Mouse (Mus musculus): Measurements from ENCODE around the gene Slc9a5. TPM values are rescaled to one million over a fixed set of nuclear protein-coding genes. Genes with fewer than 3 reads are reported as not detected.

Slc9a5 gene
- total RNA-seq, 2 experiments from 2014 or later, result 1.7 TPM

- intact Hi-C loops (cut with DNase I), result loop anchor here (2.0 kb wide), 2 partner anchors 21 to 27 kb away; partner anchors contain the start of gene Fhod1
- no peak for DNase-seq
Measured at GRCm38 (mm10) chr8:105325641-105326093, 23.0 kb upstream of the Slc9a5 start.

DNA sequence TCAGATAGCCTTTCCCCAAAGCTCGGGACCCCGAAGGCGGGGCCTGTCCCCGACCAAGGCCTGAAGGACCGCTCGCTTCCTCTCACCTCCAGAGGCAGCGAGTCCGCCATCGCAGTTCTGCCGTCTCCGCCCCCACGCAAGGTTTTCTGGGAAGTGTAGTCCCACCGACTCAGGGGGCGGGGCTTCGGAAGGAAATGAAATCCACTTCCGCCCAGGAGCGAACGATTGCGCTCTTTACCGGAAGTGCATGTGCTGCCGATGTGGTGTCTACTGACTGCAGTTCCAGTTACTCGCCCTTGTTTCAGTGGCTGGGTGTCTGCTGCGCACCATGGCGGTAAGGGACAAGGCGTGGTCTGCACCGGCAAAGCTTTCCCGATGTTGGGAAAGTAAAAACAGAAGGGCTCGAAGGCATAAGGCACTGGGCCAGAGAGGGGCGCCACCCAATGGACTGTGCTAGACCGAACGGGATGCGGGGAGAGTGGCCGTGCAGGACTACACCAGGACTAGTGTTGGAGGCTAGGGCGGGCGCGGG lies 22.4 kb upstream of the Slc9a5 start, which contains the start of the genes Lrrc29 and Tmem208:
TSS of gene Lrrc29 (minus strand) at position 138 of the 532 bp plus-strand sequence.
TSS of gene Tmem208 (plus strand) at position 214 of the 532 bp plus-strand sequence.
- intact Hi-C loops (cut with DNase I), result loop anchor here (2.0 kb wide), 1 partner anchor 21 kb away; the partner anchor contains the start of gene Fhod1
- DNase-seq, result peak; percentile 98

- intact Hi-C loops (cut with DNase I), result loop anchor here (2.0 kb wide), 1 partner anchor 20 kb away; the partner anchor contains the start of gene Fhod1
- no peak for DNase-seq
Measured at GRCm38 (mm10) chr8:105326968-105327367, 21.7 kb upstream of the Slc9a5 start.

DNA sequence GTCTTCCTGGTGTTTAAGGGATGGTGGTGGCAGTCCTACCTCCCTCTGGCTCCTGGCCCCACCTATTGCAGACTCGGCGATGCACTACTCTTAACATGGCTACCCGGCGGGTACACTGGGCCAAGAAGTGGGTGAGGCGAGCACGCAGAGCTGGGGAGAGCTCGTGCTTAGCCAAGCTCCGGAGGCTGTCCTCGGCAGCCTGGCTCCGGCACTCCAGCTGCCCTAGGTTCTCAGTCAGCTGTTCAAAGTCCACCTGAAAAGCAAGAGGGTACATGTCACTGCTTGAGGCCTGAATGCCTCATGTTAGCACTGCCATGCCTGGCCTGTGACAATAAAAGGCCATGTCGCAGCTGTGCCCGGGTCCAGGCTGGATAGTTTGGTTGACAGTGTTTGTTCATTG lies 18.3 kb upstream of the Slc9a5 start:
- intact Hi-C loops (cut with DNase I), result no loop called here
- no peak for DNase-seq

DNA sequence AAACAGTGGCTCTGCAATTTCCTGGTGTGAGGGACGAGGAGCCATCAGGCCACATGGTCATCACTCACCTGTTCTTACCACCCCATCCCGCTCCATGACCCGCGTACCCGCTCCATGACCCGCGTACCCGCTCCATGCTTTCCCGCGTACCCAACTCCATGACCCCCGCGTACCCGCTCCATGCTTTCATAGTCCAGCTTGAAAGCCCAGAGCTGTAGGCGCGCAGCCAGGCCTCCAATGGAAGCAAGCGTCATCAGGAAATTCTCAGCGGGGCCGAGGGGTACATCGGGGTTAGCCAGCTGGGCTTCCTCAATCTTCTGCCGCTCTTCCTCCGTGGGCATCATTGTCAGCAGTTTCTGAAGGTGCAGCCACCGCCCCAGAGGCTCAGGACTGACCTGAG lies 17.2 kb upstream of the Slc9a5 start:
- intact Hi-C loops (cut with DNase I), result no loop called here

GRCm38 (mm10) chr8:105331931-105332330 lies 16.7 kb upstream of the Slc9a5 start:
- intact Hi-C loops (cut with DNase I), result no loop called here
- DNase-seq, result no peak

More for the DNA sequence above, 17.2 kb upstream of the Slc9a5 start:
- no peak for DNase-seq

DNA sequence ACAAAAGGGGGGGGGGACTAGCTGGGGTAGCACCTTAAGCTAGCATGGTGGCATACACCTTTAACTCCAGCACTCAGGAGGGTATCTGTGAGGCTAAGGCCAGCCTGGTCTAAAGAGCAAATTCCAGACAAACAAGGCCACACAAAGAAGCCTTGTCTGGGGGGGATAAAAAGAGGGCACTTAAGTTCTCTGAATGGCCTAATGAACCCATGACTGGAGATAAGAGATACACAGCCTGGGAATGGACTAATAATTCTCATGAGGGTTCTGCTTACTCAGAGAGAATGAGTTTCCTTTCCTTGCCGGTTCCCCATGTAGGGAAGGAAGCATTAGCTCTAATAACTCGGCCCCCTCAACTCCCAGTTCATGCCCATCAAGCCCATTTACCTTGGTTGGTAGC lies 16.1 kb upstream of the Slc9a5 start:
- intact Hi-C loops (cut with DNase I), result no loop called here
- no peak for DNase-seq

GRCm38 (mm10) chr8:105336373-105337130 lies 12.1 kb upstream of the Slc9a5 start:
- DNase-seq, result no peak
- intact Hi-C loops (cut with DNase I), result no loop called here

- intact Hi-C loops (cut with DNase I), result no loop called here
- no peak for DNase-seq
Measured at GRCm38 (mm10) chr8:105338992-105339391, 9.7 kb upstream of the Slc9a5 start.

GRCm38 (mm10) chr8:105339886-105340635 lies 8.6 kb upstream of the Slc9a5 start:
- intact Hi-C loops (cut with DNase I), result no loop called here
- peak in 1 of 2 experiments; percentile 28 for DNase-seq

GRCm38 (mm10) chr8:105341399-105341798 lies 7.2 kb upstream of the Slc9a5 start:
- DNase-seq, result peak in 1 of 2 experiments; percentile 38
- intact Hi-C loops (cut with DNase I), result no loop called here

GRCm38 (mm10) chr8:105342768-105343167 lies 5.9 kb upstream of the Slc9a5 start:
- DNase-seq, result no peak
- intact Hi-C loops (cut with DNase I), result no loop called here

DNA sequence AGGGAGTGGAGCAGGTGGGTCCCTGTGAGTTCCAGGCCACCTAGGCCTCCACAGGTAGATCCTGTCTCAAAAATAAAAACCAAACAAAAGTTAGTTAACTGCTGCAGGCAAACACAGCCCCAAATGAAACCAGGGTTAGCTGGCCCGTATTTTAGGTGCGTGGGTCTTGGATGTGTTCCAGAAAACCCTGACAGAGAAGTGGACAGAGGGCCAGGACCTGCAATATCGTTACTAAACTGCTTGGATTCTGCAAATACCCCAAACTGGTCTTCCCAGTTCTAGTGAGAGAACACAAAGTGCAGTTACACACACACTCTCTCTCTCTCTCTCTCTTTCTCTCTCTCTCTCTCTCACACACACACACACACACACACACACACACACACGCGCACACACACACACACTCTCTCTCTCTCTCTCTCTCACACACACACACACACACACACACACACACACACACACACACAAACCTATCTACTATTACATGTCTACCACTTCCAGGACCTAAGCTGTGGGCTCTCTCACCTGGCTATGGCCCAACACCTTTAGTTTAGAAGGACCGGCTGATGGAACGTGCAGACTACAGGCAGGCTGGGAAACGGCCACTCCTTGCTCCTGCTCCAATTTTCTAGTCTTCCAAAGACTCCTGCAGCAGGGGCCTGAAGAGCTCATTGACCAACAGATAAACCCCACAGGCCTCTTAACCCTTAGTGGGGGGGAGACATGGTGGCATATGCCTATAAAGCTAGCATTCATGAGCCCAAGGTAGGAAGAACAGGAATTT lies 4.7 kb upstream of the Slc9a5 start:
- no peak for DNase-seq
- intact Hi-C loops (cut with DNase I), result no loop called here

- peak; percentile 37 to 51 for DNase-seq
- intact Hi-C loops (cut with DNase I), result no loop called here
Measured at GRCm38 (mm10) chr8:105345061-105345975, 3.3 kb upstream of the Slc9a5 start.

DNA sequence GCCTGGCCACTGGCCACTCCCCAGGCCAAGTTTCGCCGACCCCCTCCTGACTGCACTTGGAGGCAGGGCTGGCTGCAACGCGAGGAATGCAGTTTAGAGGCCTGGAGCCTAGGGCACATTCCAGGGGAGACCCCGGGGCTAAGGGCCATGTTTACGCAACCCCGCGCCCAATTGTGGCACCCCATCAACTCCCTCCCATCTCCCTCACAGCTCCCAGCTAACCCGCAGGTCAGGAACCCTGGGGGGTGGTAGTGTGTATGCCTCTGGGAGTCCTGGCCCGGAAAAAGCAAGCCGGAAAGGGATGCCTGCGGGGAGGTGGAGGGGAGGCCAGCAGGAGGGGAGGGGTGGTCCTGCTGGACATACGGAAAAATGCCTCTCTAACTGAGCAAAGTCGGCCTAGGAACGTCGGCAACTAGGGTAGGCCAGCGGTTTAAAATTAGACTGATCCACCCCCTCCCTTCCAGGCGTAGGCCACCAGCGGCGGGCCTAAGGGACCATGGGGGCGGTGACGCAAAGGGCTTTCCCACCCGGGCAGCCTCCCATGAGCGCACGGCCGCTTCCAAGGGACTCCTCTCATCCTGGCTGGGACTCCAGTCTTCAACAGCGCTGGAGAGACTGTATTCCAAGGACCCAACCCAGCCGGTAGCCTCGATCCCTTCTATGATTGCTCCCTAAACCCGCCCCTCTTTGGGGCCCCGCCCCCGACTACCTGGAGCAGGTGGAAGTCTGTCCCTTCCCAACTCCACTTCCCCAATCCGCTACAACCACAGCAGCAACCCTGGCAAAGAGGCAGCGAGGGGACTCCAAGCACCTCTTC lies 1.8 kb upstream of the Slc9a5 start:
- intact Hi-C loops (cut with DNase I), result loop anchor here (2.0 kb wide), 1 partner anchor 20 kb away; the partner anchor contains the start of genes Lrrc29 and Tmem208
- peak; percentile 87 to 89 for DNase-seq

DNA sequence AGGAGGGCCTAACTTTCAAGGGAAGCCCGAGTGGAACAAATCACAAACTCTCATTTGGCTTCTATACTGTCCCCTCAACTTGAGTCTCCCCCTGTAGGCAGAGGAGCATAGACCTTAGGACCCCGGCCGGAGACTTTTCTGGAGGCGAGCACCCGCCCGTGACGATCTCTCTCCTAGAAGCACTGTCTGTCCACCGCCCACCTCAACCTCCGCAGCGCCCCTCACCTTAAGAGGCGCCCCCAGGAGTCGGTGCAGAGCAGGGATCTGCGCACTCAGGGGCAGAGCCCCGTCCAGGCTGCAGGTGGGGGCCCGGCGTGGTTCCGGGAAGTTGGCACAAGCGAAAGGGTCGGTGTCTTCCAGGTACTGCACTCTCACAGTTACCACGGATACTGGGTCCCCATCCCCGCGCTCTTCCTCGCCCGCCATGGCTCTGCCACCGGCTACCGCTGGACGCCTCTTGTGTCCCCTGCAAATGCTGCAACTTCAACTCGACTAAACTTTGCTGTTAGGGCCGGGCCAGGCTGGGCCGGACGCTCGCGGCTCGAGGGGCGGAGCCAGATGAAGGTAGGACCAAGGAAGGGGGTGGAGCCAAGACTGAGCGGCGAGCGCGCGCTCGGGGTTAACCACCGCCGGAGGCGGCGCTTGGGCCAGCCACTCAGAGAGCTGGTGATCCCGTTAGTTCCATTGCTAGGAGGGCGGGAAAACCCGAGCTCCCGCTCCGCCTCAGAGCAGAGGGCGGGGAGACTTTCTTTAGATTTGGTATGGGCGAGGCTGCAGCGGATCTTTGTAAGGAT lies 1.0 kb upstream of the Slc9a5 start, which contains the start of gene Fhod1:
TSS of gene Fhod1 (minus strand) at position 526 of the 794 bp plus-strand sequence.
- peak; percentile 93 to 96 for DNase-seq
- intact Hi-C loops (cut with DNase I), result loop anchor here (2.0 kb wide), 1 partner anchor 21 kb away; the partner anchor contains the start of genes Lrrc29 and Tmem208

DNA sequence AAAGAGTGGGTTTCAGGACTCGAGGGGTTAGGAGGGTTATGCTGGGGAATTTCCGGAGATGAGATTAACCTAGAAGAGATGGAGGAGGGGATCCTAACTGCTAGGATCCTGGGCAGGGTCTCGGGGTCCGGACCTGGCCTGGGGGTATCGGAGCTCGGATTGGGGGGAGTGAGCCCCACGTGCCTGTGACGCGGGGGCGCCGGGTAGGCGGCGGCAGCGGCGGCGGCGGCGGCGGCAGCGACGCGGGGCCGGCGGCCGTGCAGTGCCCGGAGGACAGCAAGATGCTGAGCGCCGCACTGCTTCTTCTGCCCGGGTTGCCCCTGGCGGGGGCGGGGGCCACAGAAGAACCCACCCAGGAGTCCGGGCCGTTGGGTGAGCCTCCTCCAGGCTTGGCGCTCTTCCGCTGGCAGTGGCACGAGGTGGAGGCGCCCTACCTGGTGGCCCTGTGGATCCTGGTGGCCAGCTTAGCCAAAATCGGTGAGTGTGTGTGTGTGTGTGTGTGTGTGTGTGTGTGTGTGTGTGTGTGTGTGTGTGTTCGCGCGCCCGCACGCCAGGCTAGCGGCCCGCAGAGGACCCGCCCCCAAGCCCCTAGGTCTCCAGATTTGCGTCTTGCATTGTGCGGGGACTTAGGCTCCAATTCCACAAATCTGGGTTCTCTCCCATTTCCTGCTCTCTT lies 591 bp downstream of the Slc9a5 start:
- DNase-seq, result peak in 1 of 2 experiments; percentile 47
- intact Hi-C loops (cut with DNase I), result no loop called here
